Mouse (Mus musculus): ENCODE results near the gene Chrd. TPM values are rescaled to one million over a fixed set of nuclear protein-coding genes. Genes with fewer than 3 reads are reported as not detected.

The Chrd gene
- polyA plus RNA-seq, 1 experiment from 2014 or later, result 0.37 TPM

DNA sequence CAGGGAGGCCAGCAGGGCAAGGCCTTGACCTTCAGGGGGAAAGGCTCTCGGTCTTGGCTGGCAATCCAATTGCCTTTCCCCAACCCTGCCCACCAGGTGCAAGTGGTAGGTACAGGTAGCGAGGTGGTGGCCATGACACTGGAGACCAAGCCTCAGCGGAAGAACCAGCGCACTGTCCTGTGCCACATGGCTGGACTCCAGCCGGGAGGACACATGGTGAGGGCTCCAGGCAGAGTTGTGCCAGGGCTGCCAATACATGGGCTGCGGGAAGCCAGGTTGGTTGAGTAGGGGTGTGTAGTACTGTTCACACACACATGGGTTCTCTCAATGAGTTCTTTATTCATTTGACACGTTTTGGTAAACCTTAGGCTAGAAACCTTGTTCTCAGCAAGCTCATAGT is 3.2 kb downstream of the Chrd start:
- Histone ChIP-seq H3K9me3 (replicated peaks) (no peaks in the 10 kb centered on the region), H3K4me2 (no peak overlapping the region), H3K4me1 (replicated peaks) (peaks cover 16% of the 10 kb centered on the region), H3K9ac (no peak overlapping the region), H3K27ac (replicated peaks) (no peak overlapping the region), H3K27me3 (peaks cover 62% of the 10 kb centered on the region), H3K36me3 (replicated peaks) (no peaks in the 10 kb centered on the region), H3K4me3 (replicated peaks) (no peak overlapping the region)
- WGBS (ENCODE audit: insufficient replicate concordance), result 61% methylated on average over 7 of the region's 7 CpGs
- no peak for ATAC-seq (ENCODE audit: insufficient read depth)

DNA sequence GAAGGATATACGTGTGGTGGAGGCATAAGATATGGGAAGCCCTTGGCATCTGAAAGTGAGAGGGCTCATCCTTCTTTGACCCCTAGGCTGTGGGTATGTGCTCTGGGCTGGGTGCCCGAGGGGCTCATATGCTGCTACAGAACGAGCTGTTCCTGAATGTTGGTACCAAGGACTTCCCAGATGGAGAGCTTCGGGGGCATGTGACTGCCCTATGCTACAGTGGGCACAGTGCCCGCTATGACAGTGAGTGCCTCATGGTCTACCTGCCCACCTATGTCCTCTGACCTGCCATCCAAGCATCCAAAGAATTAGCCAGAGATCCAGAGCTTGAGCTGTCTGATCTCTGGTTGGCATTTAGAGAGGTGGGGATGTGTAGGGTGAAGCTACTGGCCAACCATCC is 3.9 kb downstream of the Chrd start:
- 53% methylated on average over 5 of the region's 5 CpGs for WGBS (ENCODE audit: insufficient replicate concordance)
- no peak for ATAC-seq (ENCODE audit: insufficient read depth)
- H3K36me3 ChIP-seq (replicated peaks), result no peaks in the 10 kb centered on the region
- H3K4me1 ChIP-seq (replicated peaks), result peaks cover 16% of the 10 kb centered on the region
- H3K9me3 ChIP-seq (replicated peaks), result no peaks in the 10 kb centered on the region
- peaks cover 56% of the 10 kb centered on the region for H3K27me3 ChIP-seq
- no peak overlapping the region for H3K9ac ChIP-seq
- no peak overlapping the region for H3K4me3 ChIP-seq (replicated peaks)
- no peak overlapping the region for H3K27ac ChIP-seq (replicated peaks)
- H3K4me2 ChIP-seq, result no peak overlapping the region

DNA sequence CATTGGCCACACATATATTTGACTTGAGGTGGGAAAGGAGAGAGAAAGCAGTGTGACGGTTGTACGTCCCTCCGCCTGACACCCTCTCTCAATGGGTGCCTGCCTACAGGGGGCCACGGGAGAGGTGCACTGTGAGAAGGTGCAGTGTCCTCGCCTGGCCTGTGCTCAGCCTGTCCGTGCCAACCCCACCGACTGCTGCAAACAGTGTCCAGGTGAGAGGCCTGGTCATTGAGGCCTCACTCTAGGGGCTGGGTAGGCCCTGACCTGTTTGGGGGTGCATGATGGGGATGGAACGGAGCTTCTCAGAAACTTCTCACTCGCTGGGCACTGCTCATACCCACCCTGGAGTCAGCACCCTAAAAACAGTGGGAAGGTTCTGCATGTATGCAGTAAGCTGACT is 6.9 kb downstream of the Chrd start:
- H3K9ac ChIP-seq, result no peak overlapping the region
- peaks cover 26% of the 10 kb centered on the region for H3K27me3 ChIP-seq
- 67% methylated on average over 9 of the region's 9 CpGs for WGBS (ENCODE audit: insufficient replicate concordance)
- no peaks in the 10 kb centered on the region for H3K4me1 ChIP-seq (replicated peaks)
- no peaks in the 10 kb centered on the region for H3K9me3 ChIP-seq (replicated peaks)
- H3K4me2 ChIP-seq, result no peak overlapping the region
- no peak overlapping the region for H3K4me3 ChIP-seq (replicated peaks)
- no peaks in the 10 kb centered on the region for H3K36me3 ChIP-seq (replicated peaks)
- no peak overlapping the region for H3K27ac ChIP-seq (replicated peaks)
- ATAC-seq (ENCODE audit: insufficient read depth), result no peak

DNA sequence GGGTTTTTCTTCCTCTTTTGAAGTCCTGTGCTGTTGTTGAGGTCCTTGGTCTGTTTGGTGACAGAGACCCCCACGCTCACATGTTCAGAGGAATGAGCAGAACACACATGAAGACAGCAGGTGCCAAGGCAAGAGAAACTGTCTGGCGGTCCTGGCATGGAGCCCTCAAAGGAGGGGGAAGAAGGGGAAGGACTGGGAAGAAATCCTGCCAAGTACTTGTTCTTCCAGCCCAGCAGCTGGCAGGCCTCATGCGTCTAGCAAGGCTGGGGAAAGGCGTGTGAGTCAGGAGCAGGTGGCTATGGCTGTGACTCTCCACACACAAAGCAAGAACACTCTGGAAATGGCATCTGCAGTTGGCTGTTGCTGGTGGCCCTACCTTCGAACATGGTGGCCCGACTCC is 13.7 kb downstream of the Chrd start:
- Histone ChIP-seq H3K9ac (no peak overlapping the region), H3K27ac (replicated peaks) (no peak overlapping the region), H3K4me3 (replicated peaks) (no peak overlapping the region), H3K4me2 (no peak overlapping the region), H3K27me3 (no peaks in the 10 kb centered on the region; the same call in 1 of the 2 replicates), H3K36me3 (replicated peaks) (no peaks in the 10 kb centered on the region), H3K4me1 (replicated peaks) (no peaks in the 10 kb centered on the region), H3K9me3 (replicated peaks) (no peaks in the 10 kb centered on the region)
- 52% methylated on average over 6 of the region's 6 CpGs for WGBS (ENCODE audit: insufficient replicate concordance)
- ATAC-seq (ENCODE audit: insufficient read depth), result no peak

DNA sequence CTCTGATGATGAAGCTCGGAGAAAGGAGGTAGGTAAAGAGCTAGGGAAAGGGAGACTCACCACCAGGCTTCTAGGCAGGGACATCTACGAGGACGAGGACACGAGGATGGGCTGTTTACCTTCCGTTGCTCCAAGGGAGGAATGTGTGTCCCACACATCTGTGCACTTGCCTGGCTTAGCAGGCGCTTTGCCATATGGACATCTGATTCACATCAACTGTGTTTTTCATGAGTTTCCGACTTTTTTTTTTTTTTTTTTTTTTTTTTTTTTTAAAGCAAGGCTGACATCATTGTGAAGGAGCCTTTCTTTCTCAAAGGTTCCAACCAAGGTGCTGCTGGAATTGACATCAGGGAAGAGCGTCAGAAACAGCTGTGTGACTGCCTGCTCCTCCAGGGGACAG is 17.6 kb downstream of the Chrd start:
- H3K4me3 ChIP-seq (replicated peaks), result no peak overlapping the region
- H3K9me3 ChIP-seq (replicated peaks), result no peaks in the 10 kb centered on the region
- 45% methylated on average over 8 of the region's 8 CpGs for WGBS (ENCODE audit: insufficient replicate concordance)
- H3K27me3 ChIP-seq, result no peaks in the 10 kb centered on the region
- no peak overlapping the region for H3K4me2 ChIP-seq
- H3K9ac ChIP-seq, result no peak overlapping the region
- H3K27ac ChIP-seq (replicated peaks), result no peak overlapping the region
- no peak for ATAC-seq (ENCODE audit: insufficient read depth)
- H3K36me3 ChIP-seq (replicated peaks), result no peaks in the 10 kb centered on the region
- no peaks in the 10 kb centered on the region for H3K4me1 ChIP-seq (replicated peaks)

DNA sequence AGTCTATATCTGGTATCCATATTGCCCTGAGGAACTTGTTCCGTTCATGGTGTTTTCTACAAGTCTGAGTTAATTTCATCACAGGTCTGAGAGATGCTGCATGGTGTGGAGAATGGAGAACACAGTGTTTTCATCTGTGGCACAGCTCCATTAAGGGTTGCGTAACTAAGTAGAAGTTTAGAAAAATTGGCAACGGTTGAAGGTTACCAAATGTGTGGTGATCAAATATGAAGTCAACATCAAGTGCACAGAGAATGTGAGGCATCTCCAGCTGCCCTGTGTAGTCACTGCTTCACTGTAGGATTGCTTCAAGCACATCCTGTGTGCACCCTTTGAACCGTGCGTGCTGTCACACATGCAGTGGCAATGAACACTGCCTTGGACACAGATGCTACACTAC is 23.1 kb downstream of the Chrd start:
- Histone ChIP-seq H3K27ac (replicated peaks) (no peak overlapping the region), H3K36me3 (replicated peaks) (no peaks in the 10 kb centered on the region), H3K4me3 (replicated peaks) (no peak overlapping the region), H3K4me1 (replicated peaks) (no peaks in the 10 kb centered on the region), H3K27me3 (no peaks in the 10 kb centered on the region), H3K4me2 (no peak overlapping the region), H3K9me3 (replicated peaks) (no peaks in the 10 kb centered on the region), H3K9ac (no peak overlapping the region)
- WGBS (ENCODE audit: insufficient replicate concordance), result 68% methylated on average over 5 of the region's 5 CpGs
- ATAC-seq (ENCODE audit: insufficient read depth), result no peak

DNA sequence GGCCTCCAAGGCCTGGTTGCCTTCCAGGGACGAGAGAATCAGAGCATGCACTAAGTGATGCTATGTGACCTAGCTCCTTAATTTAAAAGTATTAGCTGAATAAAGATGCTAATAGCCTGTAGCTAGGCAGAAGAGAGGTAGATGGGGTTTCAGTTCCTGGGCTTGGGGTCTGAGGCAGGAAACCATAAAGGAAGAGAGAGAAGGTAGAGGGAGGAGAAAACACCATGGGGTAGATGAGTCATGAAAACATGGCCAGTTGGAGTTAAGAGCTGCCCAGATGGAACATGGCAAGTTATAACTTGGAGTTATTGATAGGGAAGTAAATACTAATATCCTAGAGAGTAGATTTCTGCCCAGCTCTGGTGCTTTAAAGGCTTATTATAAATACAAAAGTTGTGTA is 24.5 kb downstream of the Chrd start:
- no peaks in the 10 kb centered on the region for H3K27me3 ChIP-seq
- no peaks in the 10 kb centered on the region for H3K4me1 ChIP-seq (replicated peaks)
- no peak for ATAC-seq (ENCODE audit: insufficient read depth)
- 48% methylated on average over 1 of the region's 1 CpGs for WGBS (ENCODE audit: insufficient replicate concordance)
- H3K4me2 ChIP-seq, result no peak overlapping the region
- H3K9ac ChIP-seq, result no peak overlapping the region
- no peaks in the 10 kb centered on the region for H3K9me3 ChIP-seq (replicated peaks)
- H3K27ac ChIP-seq (replicated peaks), result no peak overlapping the region
- no peak overlapping the region for H3K4me3 ChIP-seq (replicated peaks)
- H3K36me3 ChIP-seq (replicated peaks), result no peaks in the 10 kb centered on the region

DNA sequence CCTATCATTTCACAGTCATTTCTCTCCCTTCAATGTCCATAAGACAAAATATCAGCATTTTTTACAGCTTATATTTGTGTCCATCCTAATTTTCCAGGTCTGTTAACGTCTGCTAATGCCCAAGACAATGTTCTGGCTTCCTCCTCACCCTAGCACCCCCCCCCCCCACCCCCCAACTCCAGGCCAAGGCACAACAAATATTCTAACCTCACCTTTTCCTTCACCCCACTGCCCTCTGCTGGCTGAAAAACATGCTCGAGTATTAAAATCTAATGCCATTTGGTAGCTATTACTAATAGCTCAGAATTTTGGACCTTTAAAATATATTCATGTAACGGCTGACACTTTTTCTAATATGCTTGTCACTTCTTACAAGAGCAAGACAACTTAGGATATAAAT is 28.8 kb downstream of the Chrd start:
- no peaks in the 10 kb centered on the region for H3K36me3 ChIP-seq (replicated peaks)
- no peak overlapping the region for H3K4me3 ChIP-seq (replicated peaks)
- H3K9ac ChIP-seq, result no peak overlapping the region
- no peak for ATAC-seq (ENCODE audit: insufficient read depth)
- H3K27ac ChIP-seq (replicated peaks), result no peak overlapping the region
- 8% methylated on average over 3 of the region's 3 CpGs for WGBS (ENCODE audit: insufficient replicate concordance)
- no peaks in the 10 kb centered on the region for H3K9me3 ChIP-seq (replicated peaks)
- no peak overlapping the region for H3K4me2 ChIP-seq
- H3K4me1 ChIP-seq (replicated peaks), result no peaks in the 10 kb centered on the region
- H3K27me3 ChIP-seq, result peaks cover 6% of the 10 kb centered on the region; the same call in 1 of the 2 replicates

DNA sequence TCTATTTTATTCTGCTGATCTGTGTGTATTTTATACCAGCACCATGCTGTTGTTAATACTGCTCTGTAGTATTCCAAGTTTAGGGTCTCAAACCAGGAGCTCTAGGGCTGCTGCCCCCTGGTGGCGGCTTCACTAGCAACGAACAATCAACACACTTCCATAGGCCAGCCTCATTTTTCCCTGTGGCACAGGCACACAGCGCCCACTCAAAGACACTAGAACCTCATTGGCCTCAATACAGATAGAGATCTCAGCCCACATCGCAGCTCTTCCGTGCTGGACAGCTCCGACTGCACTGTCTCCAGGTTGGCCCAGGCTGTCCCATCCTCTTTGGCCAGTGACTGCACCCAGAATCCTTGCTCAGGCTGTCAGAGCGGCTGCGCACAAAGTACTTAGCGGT is 32.3 kb downstream of the Chrd start:
- Histone ChIP-seq H3K27me3 (peaks cover 6% of the 10 kb centered on the region; the same call in 1 of the 2 replicates), H3K9ac (no peak overlapping the region), H3K27ac (replicated peaks) (no peak overlapping the region), H3K4me1 (replicated peaks) (no peaks in the 10 kb centered on the region), H3K4me2 (no peak overlapping the region), H3K4me3 (replicated peaks) (no peak overlapping the region), H3K9me3 (replicated peaks) (no peaks in the 10 kb centered on the region), H3K36me3 (replicated peaks) (no peaks in the 10 kb centered on the region)
- WGBS (ENCODE audit: insufficient replicate concordance), result 39% methylated on average over 9 of the region's 9 CpGs
- no peak for ATAC-seq (ENCODE audit: insufficient read depth)

DNA sequence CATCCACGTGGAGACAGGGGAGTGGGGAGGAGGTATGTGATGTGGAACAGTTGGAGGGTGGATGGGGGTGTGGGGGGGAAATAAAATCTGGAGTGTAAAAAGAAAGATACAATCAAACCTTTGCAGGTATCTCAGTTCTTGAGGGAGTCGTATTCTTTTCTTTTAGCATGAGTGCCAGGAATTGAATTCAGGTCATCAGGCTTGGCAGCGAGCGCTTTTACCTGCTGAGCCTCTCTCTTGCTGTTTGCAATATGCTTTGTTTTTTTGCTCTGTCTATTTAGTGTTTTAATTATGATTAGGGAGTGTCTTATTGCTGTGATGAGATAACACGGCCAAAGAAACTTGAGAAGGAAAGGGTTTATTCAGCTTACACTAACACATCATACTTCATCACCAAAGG is 42.1 kb downstream of the Chrd start:
- Histone ChIP-seq H3K9me3 (replicated peaks) (no peaks in the 10 kb centered on the region), H3K27me3 (no peaks in the 10 kb centered on the region), H3K9ac (no peak overlapping the region), H3K4me2 (no peak overlapping the region), H3K27ac (replicated peaks) (no peak overlapping the region), H3K36me3 (replicated peaks) (no peaks in the 10 kb centered on the region), H3K4me3 (replicated peaks) (no peak overlapping the region), H3K4me1 (replicated peaks) (no peaks in the 10 kb centered on the region)
- ATAC-seq (ENCODE audit: insufficient read depth), result no peak
- WGBS (ENCODE audit: insufficient replicate concordance), result 51% methylated on average over 5 of the region's 5 CpGs

DNA sequence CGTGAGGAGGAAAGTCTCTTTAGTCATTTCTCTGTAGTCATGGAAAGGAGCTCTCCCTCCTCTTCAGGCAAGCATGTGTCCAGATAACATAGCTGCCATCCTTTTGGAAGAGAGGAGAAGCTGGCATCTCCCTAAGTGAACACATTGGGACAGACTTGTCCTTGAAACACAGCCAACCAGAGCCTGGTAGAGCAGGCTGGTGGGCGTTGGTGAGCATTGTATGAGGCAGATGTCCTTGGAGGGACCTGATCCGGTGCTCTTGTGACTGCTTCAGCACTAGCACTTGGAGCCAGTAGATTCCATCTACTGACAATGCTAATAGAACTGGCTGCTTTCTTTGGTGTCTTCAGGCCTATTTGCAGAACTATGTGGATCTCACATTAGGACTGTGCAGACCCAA is 46.9 kb downstream of the Chrd start:
- Histone ChIP-seq H3K36me3 (replicated peaks) (no peaks in the 10 kb centered on the region), H3K27ac (replicated peaks) (no peak overlapping the region), H3K9ac (no peak overlapping the region), H3K4me1 (replicated peaks) (no peaks in the 10 kb centered on the region), H3K4me3 (replicated peaks) (no peak overlapping the region), H3K4me2 (no peak overlapping the region), H3K27me3 (no peaks in the 10 kb centered on the region), H3K9me3 (replicated peaks) (no peaks in the 10 kb centered on the region)
- no peak for ATAC-seq (ENCODE audit: insufficient read depth)
- WGBS (ENCODE audit: insufficient replicate concordance), result 59% methylated on average over 3 of the region's 3 CpGs

DNA sequence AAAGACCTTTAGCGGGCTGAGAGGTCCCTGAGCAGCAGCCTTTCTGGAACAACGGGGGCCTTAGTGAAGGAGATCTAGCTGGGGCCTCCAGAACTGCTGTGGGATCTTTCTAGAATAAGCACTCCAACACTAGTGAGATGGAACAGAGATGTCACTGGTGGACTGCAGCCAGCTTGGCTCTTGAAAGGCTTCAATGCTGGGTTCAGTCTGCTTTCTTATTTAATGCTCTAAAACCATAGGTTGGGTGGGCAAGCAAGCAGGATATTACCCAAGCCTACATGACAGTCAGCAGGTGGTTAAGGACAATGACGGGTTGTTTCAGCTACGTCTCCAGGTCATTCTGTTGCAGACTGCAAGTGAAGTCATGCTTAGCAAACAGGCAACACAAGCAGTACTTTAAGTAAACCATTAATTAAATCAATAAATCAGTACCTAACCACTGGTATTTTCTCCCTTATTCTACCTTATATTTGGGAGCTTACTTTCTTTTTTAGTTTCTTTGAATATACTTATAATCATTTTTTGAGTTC is 48.2 kb downstream of the Chrd start:
- Histone ChIP-seq H3K4me1 (replicated peaks) (no peaks in the 10 kb centered on the region), H3K4me2 (no peak overlapping the region), H3K9me3 (replicated peaks) (no peaks in the 10 kb centered on the region), H3K36me3 (replicated peaks) (no peaks in the 10 kb centered on the region), H3K4me3 (replicated peaks) (no peak overlapping the region), H3K9ac (no peak overlapping the region), H3K27me3 (no peaks in the 10 kb centered on the region), H3K27ac (replicated peaks) (no peak overlapping the region)
- no peak for ATAC-seq (ENCODE audit: insufficient read depth)
- WGBS (ENCODE audit: insufficient replicate concordance), result 50% methylated on average over 4 of the region's 4 CpGs
